Comparison of ENCODE assay signal across 9 mouse cellular contexts in the genomic region with DNA sequence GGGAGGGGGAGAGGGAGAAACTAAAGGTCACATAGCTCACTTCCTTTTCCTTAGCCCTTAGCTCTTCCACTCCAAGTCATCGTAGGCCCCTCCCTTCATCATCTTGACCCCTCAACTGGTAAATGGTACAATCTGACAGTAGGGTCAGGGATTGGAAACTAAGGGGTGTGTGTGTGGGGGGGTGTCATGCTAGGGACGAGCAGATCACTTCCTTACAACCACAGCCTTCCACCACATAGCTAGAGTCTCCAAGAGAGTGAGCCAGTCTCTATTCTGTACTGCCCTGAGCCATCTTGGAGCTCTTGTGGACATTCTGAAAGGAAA. TPM values are rescaled to one million over a fixed set of nuclear protein-coding genes. Genes with fewer than 3 reads are reported as not detected.
A peak's percentile ranks its signal among the peaks of the same experiment; 100 is the strongest.
DNase-seq lines count a peak whose midpoint lies in the region; ATAC-seq and TF ChIP-seq lines count a peak whose summit lies in the region.
"Had no signal": no experiment of that assay in that cellular context is flagged by ENCODE, and none has a peak within 500 bp of the region (broad histone marks: within the 10 kb centered on the region; RNA-seq: fewer than 3 reads in every experiment).

No protein-coding gene starts in this region.

- no peak overlapping the region for H3ac ChIP-seq in myocyte (ENCODE audit: control insufficient read depth, insufficient read length)

- H3K4me2 ChIP-seq in kidney, embryonic 16.5 days (replicated peaks; ENCODE audit: low read depth, low read length), result peak overlapping the region; percentile 67
- peak overlapping the region; percentile 50; the same call in 1 of the 2 replicates for H3K4me2 ChIP-seq in embryonic facial prominence, embryonic 11.5 days (ENCODE audit: low read depth, low read length)
- peak overlapping the region; percentile 82 for H3K4me2 ChIP-seq in intestine, embryonic 16.5 days (ENCODE audit: low read depth, low read length)
- H3K4me2 ChIP-seq in myocyte (ENCODE audit: low read depth), result peak overlapping the region; percentile 90

- no peaks in the 10 kb centered on the region for H3K36me3 ChIP-seq in kidney, embryonic 16.5 days (ENCODE audit: insufficient read depth, low read length)
- H3K36me3 ChIP-seq in embryonic facial prominence, embryonic 11.5 days (replicated peaks; ENCODE audit: control insufficient read depth, insufficient read depth, low read depth, low read length), result no peaks in the 10 kb centered on the region
- H3K36me3 ChIP-seq in intestine, embryonic 16.5 days (ENCODE audit: control insufficient read depth, insufficient read depth, low read length), result no peaks in the 10 kb centered on the region
- H3K36me3 ChIP-seq in myocyte (ENCODE audit: control insufficient read depth, insufficient read depth), result no peaks in the 10 kb centered on the region

- peak; percentile 13; the same call in 1 of the 2 replicates for ATAC-seq in kidney, embryonic 16.5 days (ENCODE audit: low FRiP score, low TSS enrichment)
- ATAC-seq in embryonic facial prominence, embryonic 11.5 days (replicated peaks; ENCODE audit: insufficient number of reproducible peaks, low FRiP score, low TSS enrichment, low read depth), result no peak
- no peak for ATAC-seq in intestine, embryonic 16.5 days
- no peak for ATAC-seq in megakaryocyte-erythroid progenitor cell, adult 5-6 weeks (replicated peaks; ENCODE audit: low FRiP score, low TSS enrichment, poor library complexity, severe bottlenecking)

- no peak for DNase-seq in kidney, postnatal 4 days
- no peak for DNase-seq in embryonic facial prominence, embryonic 11.5 days (ENCODE audit: low spot score)
- DNase-seq in gastrocnemius, adult 18-20 months (ENCODE audit: low spot score), result no peak
- DNase-seq in adipocyte (ENCODE audit: low spot score), result no peak

- H3K27ac ChIP-seq in kidney, embryonic 16.5 days (ENCODE audit: low read length), result peak overlapping the region; percentile 97
- no peak overlapping the region for H3K27ac ChIP-seq in embryonic facial prominence, embryonic 11.5 days (replicated peaks; ENCODE audit: low read depth, low read length)
- H3K27ac ChIP-seq in intestine, embryonic 16.5 days (ENCODE audit: low read length), result peak overlapping the region; percentile 93

- H3K9ac ChIP-seq in kidney, embryonic 16.5 days (replicated peaks; ENCODE audit: low read length), result peak overlapping the region; percentile 89
- no peak overlapping the region for H3K9ac ChIP-seq in embryonic facial prominence, embryonic 11.5 days (replicated peaks; ENCODE audit: low read length)
- H3K9ac ChIP-seq in intestine, embryonic 16.5 days (ENCODE audit: low read depth, low read length), result peak overlapping the region; percentile 87

- 0% methylated on average over 2 of the region's 2 CpGs for WGBS in kidney, embryonic 16.5 days
- 3% methylated on average over 2 of the region's 2 CpGs for whole genome bisulfite sequencing in embryonic facial prominence, embryonic 11.5 days
- WGBS in intestine, embryonic 16.5 days, result 5% methylated on average over 2 of the region's 2 CpGs

- no peaks in the 10 kb centered on the region for H3K27me3 ChIP-seq in kidney, embryonic 16.5 days (ENCODE audit: insufficient read depth, low read length)
- H3K27me3 ChIP-seq in embryonic facial prominence, embryonic 11.5 days (ENCODE audit: control insufficient read depth, insufficient read depth, low read length), result no peaks in the 10 kb centered on the region
- H3K27me3 ChIP-seq in intestine, embryonic 16.5 days (replicated peaks; ENCODE audit: control insufficient read depth, insufficient read depth, low read length), result no peaks in the 10 kb centered on the region
- no peaks in the 10 kb centered on the region for H3K27me3 ChIP-seq in myocyte (ENCODE audit: control insufficient read depth, insufficient read depth, insufficient read length)

- no peak for TF ChIP-seq POLR2A in myocyte (IDR thresholded peaks at IDR 0.05; ENCODE audit: insufficient read length, low read depth)

- no peaks in the 10 kb centered on the region for H3K9me3 ChIP-seq in kidney, embryonic 16.5 days (ENCODE audit: low read length)
- H3K9me3 ChIP-seq in embryonic facial prominence, embryonic 11.5 days (replicated peaks; ENCODE audit: control insufficient read depth, low read length), result no peaks in the 10 kb centered on the region
- H3K9me3 ChIP-seq in intestine, embryonic 16.5 days (ENCODE audit: control insufficient read depth, low read length), result no peaks in the 10 kb centered on the region

- peaks cover 55% of the 10 kb centered on the region for H3K4me1 ChIP-seq in kidney, embryonic 16.5 days (ENCODE audit: insufficient read depth, low read length)
- peaks cover 10% of the 10 kb centered on the region for H3K4me1 ChIP-seq in embryonic facial prominence, embryonic 11.5 days (ENCODE audit: control insufficient read depth, insufficient read depth, low read length)
- H3K4me1 ChIP-seq in intestine, embryonic 16.5 days (ENCODE audit: control insufficient read depth, insufficient read depth, low read length), result peaks cover 36% of the 10 kb centered on the region

- peak overlapping the region; percentile 63; the same call in 1 of the 2 replicates for H3K4me3 ChIP-seq in kidney, embryonic 16.5 days (ENCODE audit: low read length)
- no peak overlapping the region for H3K4me3 ChIP-seq in embryonic facial prominence, embryonic 11.5 days (ENCODE audit: low read depth, low read length)
- peak overlapping the region; percentile 59 for H3K4me3 ChIP-seq in intestine, embryonic 16.5 days (ENCODE audit: low read length)
- H3K4me3 ChIP-seq in myocyte, result peak overlapping the region; percentile 20

- H3K79me2 ChIP-seq in myocyte (ENCODE audit: control insufficient read depth, insufficient read depth), result no peaks in the 10 kb centered on the region

TF ChIP-seq in myocyte, 11 proteins besides CTCF, POLR2A, EP300 and RAD21:
- TF ChIP-seq SRF (IDR thresholded peaks at IDR 0.05; ENCODE audit: control insufficient read depth, insufficient read length, low read depth), result no peak
- TF ChIP-seq E2F4 (IDR thresholded peaks at IDR 0.05; ENCODE audit: insufficient read depth), result no peak
- TF ChIP-seq USF1 (IDR thresholded peaks at IDR 0.05; ENCODE audit: low read depth), result no peak
- no peak for TF ChIP-seq POLR2AphosphoS2 (IDR thresholded peaks at IDR 0.05; ENCODE audit: insufficient read length, low read depth)
- TF ChIP-seq CEBPB (IDR thresholded peaks at IDR 0.05; ENCODE audit: insufficient read depth, poor library complexity, severe bottlenecking), result no peak
- TF ChIP-seq REST (IDR thresholded peaks at IDR 0.05; ENCODE audit: insufficient read depth, insufficient read length), result no peak
- no peak for TF ChIP-seq TCF3 (IDR thresholded peaks at IDR 0.05; ENCODE audit: insufficient read length, low read depth)
- TF ChIP-seq TCF12 (IDR thresholded peaks at IDR 0.05; ENCODE audit: insufficient read depth, poor library complexity, severe bottlenecking), result no peak
- TF ChIP-seq MAX (IDR thresholded peaks at IDR 0.05; ENCODE audit: low read depth), result no peak
- TF ChIP-seq MYOG (IDR thresholded peaks at IDR 0.05; ENCODE audit: control insufficient read depth in 1 of 3, insufficient read depth in 1 of 3, insufficient read length in 2 of 3, low read depth in 2 of 3), result no peak
- no peak for TF ChIP-seq MYOD1 (IDR thresholded peaks at IDR 0.05; ENCODE audit: control insufficient read depth in 1 of 3, insufficient read length in 2 of 3, low read depth in 2 of 3)

RNA-seq across cellular contexts. Expression of gene Crygn, which starts 5.7 kb away (rescaled TPM):
- polyA plus RNA-seq in kidney, embryonic 16.5 days (2015; fragmentation: Nextera tagmentation; extraction: Ambion mirVana), result 1.5 and 3.9 TPM in 2 replicates
- polyA plus RNA-seq in embryonic facial prominence, embryonic 11.5 days (2014; fragmentation: Nextera tagmentation; extraction: Ambion mirVana), result 3.3 TPM in 1 of 2 replicates, not detected in the other
- polyA plus RNA-seq in intestine, embryonic 16.5 days (2015; fragmentation: Nextera tagmentation; extraction: Ambion mirVana), result 1.0 and 1.4 TPM in 2 replicates
- polyA plus RNA-seq in myocyte (2012; fragmentation: generic; extraction: Trizol), result not detected
- not detected for total RNA-seq in gastrocnemius, adult 18-20 months (2021)
- total RNA-seq in megakaryocyte-erythroid progenitor cell, adult 5-6 weeks (2014; fragmentation: Nextera tagmentation), result not detected in 2 replicates
- not detected in 2 replicates for total RNA-seq in megakaryocyte-erythroid progenitor cell, adult 5-6 weeks (2017)
- total RNA-seq: neutrophil, adult 5-6 weeks had no signal

RNA-seq across cellular contexts. Expression of gene Wdr86, which starts 21.6 kb away (rescaled TPM):
- 35.4 and 35.9 TPM in 2 replicates for polyA plus RNA-seq in kidney, embryonic 16.5 days (2015; fragmentation: Nextera tagmentation; extraction: Ambion mirVana)
- 53.8 and 57.5 TPM in 2 replicates for polyA plus RNA-seq in embryonic facial prominence, embryonic 11.5 days (2014; fragmentation: Nextera tagmentation; extraction: Ambion mirVana)
- 6.8 and 8.4 TPM in 2 replicates for polyA plus RNA-seq in intestine, embryonic 16.5 days (2015; fragmentation: Nextera tagmentation; extraction: Ambion mirVana)
- not detected for polyA plus RNA-seq in myocyte (2012; fragmentation: generic; extraction: Trizol)
- total RNA-seq in gastrocnemius, adult 18-20 months (2021), result not detected
- total RNA-seq in megakaryocyte-erythroid progenitor cell, adult 5-6 weeks (2014; fragmentation: Nextera tagmentation), result 0.32 TPM in 1 of 2 replicates, not detected in the other
- total RNA-seq in megakaryocyte-erythroid progenitor cell, adult 5-6 weeks (2017), result 0.42 TPM in 1 of 2 replicates, not detected in the other
